Mouse (Mus musculus) kidney, adult 9 months (tissue): ENCODE data around the gene Fbxl2.
"Not testable (repeated sequence)": the region's sequence is repeated elsewhere in the genome, so short reads cannot be mapped to it uniquely, and the experiment has no call there.

Experiments
- DNase-seq: peaks from one replicate; pipeline ENCODE4 v3.0.0; 2022

The Fbxl2 gene

DNA sequence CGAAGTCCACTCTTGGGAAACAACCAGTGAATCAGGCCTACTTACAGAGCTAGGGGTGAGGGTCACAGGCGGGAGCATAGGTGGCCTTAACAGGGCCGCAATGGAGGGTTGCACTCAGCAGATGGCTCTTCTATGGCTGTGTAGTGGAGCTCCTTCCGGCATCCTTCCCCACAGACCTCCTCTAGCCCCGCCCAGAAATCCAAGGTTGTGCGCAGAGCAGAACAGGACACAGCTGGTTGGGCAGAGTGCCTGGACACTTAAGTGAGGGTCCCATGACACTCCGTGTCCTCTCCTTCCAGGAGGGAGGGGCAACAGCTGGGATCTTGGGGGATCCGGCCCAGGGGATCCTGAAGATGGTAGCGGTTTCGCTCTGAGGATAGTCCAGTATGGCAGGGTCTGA is at the start of gene Fbxl2:
Gene Fbxl2, minus strand, starts transcription at position 164 of the 400 bp plus-strand sequence.
- DNase-seq: no peak

GRCm38 (mm10) chr9:114094854-114095253 is 48.9 kb upstream of the Fbxl2 start:
- DNase-seq: no peak

GRCm38 (mm10) chr9:114092188-114092587 is 46.2 kb upstream of the Fbxl2 start:
- DNase-seq: not testable (repeated sequence)

GRCm38 (mm10) chr9:114088885-114089284 is 42.9 kb upstream of the Fbxl2 start:
- DNase-seq: not testable (repeated sequence)

DNA sequence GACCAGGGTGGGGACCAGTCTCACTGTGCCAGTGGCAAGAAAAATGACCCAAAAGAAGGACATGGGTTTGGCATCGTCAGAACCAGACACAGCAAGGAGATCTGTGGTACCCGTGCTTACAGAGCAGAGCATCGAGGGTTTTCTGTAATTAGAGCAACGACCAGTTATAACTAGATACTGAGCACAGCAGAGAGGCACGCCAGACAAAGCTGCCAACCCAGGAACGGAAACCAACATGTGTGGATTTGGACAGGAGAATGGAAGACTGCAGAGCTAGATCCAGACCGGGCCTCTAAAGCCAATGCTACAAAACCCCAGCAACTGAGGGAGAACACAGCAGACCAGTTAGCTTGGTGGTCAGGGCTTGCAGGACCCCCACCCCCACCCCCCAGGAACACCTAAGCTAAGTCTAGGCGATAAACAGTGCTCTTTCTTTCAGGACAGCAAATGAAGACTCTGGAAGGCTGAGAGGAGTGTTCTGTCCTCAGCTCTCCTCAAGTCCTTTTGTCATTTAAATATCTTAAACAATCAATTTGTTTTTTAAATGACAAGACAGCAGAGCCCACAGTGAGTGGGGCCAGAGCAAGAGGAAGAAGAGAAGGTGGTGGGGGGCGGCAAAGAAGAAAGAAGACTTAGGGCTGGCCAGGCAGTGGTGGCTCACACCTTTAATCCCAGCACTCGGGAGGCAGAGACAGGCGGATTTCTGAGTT is 41.3 kb upstream of the Fbxl2 start:
- no peak for DNase-seq

DNA sequence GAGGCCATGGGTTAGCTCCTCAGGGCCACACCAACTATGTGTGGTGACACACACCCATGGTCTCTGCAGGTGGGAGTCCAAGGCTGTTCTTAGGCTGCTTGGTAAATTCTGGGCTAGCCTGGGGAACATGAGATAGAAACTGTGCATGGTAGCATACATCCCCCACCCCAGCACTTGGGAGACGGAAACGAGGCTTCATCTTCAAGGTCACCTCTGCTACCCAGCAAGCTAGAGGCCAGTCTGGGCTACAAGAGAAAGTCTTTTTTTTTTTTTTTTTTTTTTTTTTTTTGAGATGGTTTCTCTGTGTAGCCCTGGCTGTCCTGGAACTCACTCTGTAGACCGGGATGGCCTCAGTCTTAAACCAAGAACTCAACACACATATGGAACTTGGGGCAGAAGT is 40.4 kb upstream of the Fbxl2 start:
- no peak for DNase-seq

GRCm38 (mm10) chr9:114073681-114074080 is 27.7 kb upstream of the Fbxl2 start:
- DNase-seq: no peak

GRCm38 (mm10) chr9:114069372-114069771 is 23.4 kb upstream of the Fbxl2 start:
- DNase-seq: peak; percentile 52

- peak; percentile 21 for DNase-seq
Measured at GRCm38 (mm10) chr9:114068494-114069053, 22.6 kb upstream of the Fbxl2 start.

DNA sequence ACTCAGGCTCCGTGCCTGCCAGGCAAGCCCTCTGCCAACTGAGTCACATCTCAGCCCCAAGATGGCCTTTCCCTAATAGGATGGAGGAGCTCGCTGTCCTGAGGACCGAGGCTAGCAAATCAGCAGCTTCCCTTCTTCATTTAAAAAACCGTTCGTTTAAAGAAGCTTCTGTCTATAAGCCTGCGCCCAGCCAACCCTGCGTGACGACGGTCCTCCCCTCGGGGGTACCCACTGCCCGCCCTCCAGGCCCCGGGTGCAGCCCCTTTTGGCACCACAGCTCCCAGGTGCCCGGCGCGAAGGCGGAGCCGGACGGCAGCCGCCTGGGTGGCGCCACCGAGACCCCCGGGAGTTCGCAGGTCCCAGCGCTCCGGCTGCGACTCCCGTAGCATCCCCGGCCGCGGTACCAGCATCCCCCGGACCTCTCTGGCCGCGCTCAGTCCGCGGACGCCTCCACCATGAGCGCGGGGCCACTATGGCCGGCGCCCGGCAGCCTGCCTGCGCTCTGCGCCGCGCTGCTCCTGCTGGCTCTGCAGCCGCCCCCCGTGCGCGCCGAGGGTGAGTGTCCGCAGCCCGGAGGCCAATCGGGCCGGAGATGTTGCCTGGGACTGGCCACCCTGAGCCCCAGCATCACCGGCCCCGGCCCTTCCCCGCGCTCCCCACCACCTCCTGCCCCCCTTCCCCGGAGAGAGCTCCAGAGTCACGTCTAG is 11.3 kb upstream of the Fbxl2 start, which contains the start of gene Susd5:
Gene Susd5, plus strand, starts transcription at position 51 of the 707 bp plus-strand sequence.
- DNase-seq: no peak

GRCm38 (mm10) chr9:114052866-114053265 is 6.9 kb upstream of the Fbxl2 start:
- no peak for DNase-seq

DNA sequence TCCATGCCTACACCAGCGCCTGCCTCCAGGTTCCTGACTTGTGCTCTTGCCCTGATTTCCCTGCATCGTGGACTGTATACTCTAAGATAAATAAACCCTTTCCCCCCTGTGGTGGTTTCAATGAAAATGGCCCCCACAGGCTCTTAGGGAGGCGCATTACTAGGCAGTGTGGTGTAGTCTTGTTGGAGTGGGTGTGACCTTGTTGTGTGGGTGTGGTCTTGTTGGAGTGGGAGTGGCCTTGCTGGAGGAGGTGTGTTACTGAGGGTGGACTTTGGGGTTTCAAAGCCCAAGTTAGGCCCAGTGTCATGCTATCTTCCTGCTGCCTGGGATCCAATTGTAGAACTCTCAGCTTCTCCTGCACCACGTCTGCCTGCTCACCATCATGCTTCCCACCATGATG is 6.0 kb upstream of the Fbxl2 start:
- DNase-seq: no peak

- DNase-seq: no peak
Measured at GRCm38 (mm10) chr9:114050778-114051177, 4.8 kb upstream of the Fbxl2 start.

DNA sequence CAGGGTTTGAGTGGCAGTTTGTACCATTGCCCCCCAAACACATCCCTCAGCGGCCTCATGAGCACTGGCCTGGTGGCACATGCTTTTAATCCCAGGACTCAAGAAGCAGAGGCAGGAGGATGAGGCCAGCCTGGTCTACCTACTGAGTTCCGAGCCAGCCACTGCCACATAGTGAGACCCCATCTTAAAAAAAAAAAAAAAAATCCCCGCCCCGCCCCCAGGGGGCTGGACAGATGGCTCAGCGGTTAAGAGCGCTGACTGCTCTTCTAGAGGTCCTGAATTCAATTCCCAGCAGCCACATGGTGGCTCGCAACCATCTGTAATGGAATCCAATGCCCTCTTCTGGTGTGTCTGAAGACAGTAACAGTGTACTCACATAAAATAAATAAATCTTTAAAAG is 4.1 kb upstream of the Fbxl2 start:
- DNase-seq: no peak

DNA sequence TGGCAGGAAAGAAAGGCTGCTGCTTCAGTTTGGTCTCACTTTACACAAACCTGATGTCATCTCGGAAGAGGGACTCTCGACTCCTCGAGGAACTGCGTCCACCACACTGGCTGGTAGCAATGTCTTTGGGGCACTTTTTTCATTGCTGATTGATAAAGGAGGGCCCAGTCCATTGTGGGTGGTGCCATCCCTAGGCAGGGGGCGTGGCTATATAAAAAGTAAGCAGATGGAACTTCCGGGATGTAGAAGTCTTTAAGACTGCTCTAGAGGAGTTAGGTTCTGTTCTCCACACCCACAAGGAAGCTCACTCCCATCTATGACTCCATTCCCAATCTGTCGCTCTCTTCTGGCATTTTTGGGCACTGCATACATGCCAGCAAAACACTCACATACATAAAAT is 685 bp upstream of the Fbxl2 start:
- DNase-seq: no peak

- DNase-seq: peak; percentile 24
Measured at GRCm38 (mm10) chr9:114044446-114044845, 1.5 kb downstream of the Fbxl2 start.

GRCm38 (mm10) chr9:114042490-114042889 is 3.5 kb downstream of the Fbxl2 start:
- no peak for DNase-seq

- DNase-seq: no peak
Measured at GRCm38 (mm10) chr9:114040945-114041344, 5.0 kb downstream of the Fbxl2 start.

DNA sequence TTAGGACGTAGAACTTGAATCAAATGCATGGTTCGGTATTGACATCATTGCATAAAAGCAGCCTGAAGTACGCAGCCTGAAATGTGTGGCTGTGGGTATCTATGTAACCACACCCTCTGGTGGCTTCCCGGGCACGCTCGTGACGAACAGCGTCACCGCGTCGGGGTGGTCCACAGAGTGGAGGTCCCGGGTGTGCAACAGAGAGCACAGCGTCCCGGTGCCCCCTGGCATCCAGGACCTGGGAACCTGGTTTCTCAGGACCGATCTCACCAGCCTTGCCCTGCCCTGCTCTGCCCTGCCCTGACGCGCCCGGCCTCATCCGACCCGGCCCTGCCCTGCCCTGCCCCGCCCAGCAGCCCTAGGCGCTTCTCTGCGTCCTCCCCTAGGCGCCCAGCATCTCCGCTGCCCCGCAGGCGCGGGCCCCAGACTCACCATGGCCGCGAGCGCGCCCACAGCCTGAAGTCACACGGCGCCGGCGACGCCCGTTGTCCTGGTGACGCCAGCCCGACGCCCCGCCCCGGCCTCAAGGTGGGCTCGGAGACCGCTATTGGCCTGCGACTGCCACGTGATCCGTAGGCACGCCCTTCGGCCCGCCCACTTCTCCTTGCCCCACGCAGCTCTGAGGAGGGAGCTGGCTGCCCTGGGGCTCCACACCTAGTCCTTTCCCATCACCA is 19.6 kb downstream of the Fbxl2 start:
- peak; percentile 49 for DNase-seq

DNA sequence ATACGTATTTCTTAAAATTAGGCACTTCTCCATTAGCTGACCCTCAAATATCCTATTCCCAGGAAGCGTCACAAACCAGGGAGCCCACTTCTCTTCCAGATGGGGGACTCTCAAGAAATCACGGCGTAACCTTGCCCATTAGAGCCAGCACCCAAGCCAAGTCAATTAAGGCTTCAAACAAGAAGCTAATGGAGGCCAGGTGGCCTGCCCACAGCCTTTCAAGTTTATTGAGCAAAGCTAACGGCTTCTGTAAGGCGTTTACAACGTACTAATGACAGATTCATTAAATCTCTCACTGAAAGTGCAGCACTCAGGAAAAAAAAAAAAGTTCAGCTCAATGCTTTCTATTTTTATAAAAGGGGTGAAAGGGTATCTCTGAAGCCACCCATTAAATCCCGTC is 20.1 kb downstream of the Fbxl2 start:
- no peak for DNase-seq

DNA sequence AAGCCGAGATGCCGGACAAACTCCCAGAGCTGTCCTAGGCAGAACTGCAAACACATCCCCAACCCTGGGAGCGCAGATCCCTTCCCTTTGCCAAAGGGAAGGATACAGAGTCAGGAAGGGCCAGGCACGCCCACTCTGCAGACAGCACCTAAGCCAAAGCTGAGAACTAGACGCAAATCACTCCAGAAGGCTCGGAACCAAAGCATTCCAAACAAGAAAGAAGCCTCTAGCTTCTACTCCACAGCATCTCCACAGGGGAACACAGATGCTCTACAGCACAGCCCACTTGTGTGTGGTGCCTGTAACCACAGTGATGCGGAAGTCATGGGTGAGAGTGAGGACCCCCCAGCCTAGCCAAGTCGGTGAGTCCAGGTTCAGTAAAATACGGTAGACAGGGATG is 20.8 kb downstream of the Fbxl2 start:
- no peak for DNase-seq

- DNase-seq: no peak
Measured at GRCm38 (mm10) chr9:114022141-114022540, 23.9 kb downstream of the Fbxl2 start.

GRCm38 (mm10) chr9:114019012-114019762 is 26.8 kb downstream of the Fbxl2 start:
- DNase-seq: no peak
